Mouse (Mus musculus) MEL (cell line): ENCODE results near the gene Bpi. TPM values are rescaled to one million over a fixed set of nuclear protein-coding genes. Genes with fewer than 3 reads are reported as not detected.
A peak's percentile ranks its signal among the peaks of the same experiment; 100 is the strongest.

ENCODE experiments used
- DNase-seq: peaks from one replicate; pipeline ENCODE4 v3.0.0; 2011; ENCODE audit warnings: low read depth, low spot score
- H3K27ac ChIP-seq: 2 replicates; pipeline ENCODE4 v1.5.1; 2012; ENCODE audit warnings: low read depth, mild to moderate bottlenecking, control low read depth, low read length, moderate library complexity; ENCODE audit not compliant: control insufficient read depth
- H3K27me3 ChIP-seq, 2 experiments: fragments of 150-350 bp in 1 of 2; sonication (generic) in 1 of 2; 2 replicates each; pipeline ENCODE4 v1.6.1; 2012; ENCODE audit warnings: low read length in 2 of 2, mild to moderate bottlenecking in 2 of 2, improper control_type of control experiment in 1 of 2, moderate library complexity in 1 of 2; ENCODE audit not compliant: insufficient read depth in 2 of 2, control insufficient read depth in 1 of 2
- H3K36me3 ChIP-seq, 2 experiments: 2 replicates each; pipeline ENCODE4 v1.6.1; 2012 to 2014; ENCODE audit warnings: low read length in 2 of 2, improper control_type of control experiment in 1 of 2, inconsistent platforms in 1 of 2, mild to moderate bottlenecking in 1 of 2; ENCODE audit not compliant: insufficient read depth in 2 of 2, control insufficient read depth in 1 of 2
- H3K4me1 ChIP-seq, 2 experiments: fragments of 150-350 bp in 1 of 2; sonication (generic) in 1 of 2; 2 replicates each; pipeline ENCODE4 v1.6.1; 2012; ENCODE audit warnings: low read length in 2 of 2, improper control_type of control experiment in 1 of 2, mild to moderate bottlenecking in 1 of 2; ENCODE audit not compliant: insufficient read depth in 2 of 2, control insufficient read depth in 1 of 2
- H3K4me3 ChIP-seq, 2 experiments: fragments of 150-350 bp in 1 of 2; sonication (generic) in 1 of 2; 2 replicates each; pipeline ENCODE4 v1.5.1; 2012; ENCODE audit warnings: low read depth in 2 of 2, low read length in 2 of 2, mild to moderate bottlenecking in 2 of 2, moderate library complexity in 2 of 2, control low read depth in 1 of 2, improper control_type of control experiment in 1 of 2; ENCODE audit not compliant: control insufficient read depth in 1 of 2, insufficient read depth in 1 of 2
- H3K79me2 ChIP-seq: 2 replicates; pipeline ENCODE4 v1.6.1; 2012; ENCODE audit warnings: mild to moderate bottlenecking, low read length, moderate library complexity; ENCODE audit not compliant: control insufficient read depth, poor library complexity, insufficient read depth
- H3K9ac ChIP-seq: 2 replicates; pipeline ENCODE4 v1.6.1; 2012; ENCODE audit warnings: low read depth, mild to moderate bottlenecking, control low read depth, low read length, moderate library complexity; ENCODE audit not compliant: control insufficient read depth, poor library complexity, severe bottlenecking
- H3K9me3 ChIP-seq: fragments of 150-350 bp; sonication (generic); replicated peaks from 2 replicates; pipeline ENCODE4 v1.6.1; 2012; ENCODE audit warnings: mild to moderate bottlenecking, low read length, improper control_type of control experiment, moderate library complexity; ENCODE audit not compliant: insufficient read depth
- BHLHE40 ChIP-seq: IDR thresholded peaks from 2 replicates; pipeline ENCODE4 v1.6.1; 2012; ENCODE audit warnings: low read depth, mild to moderate bottlenecking, inconsistent platforms, low read length, improper control_type of control experiment, borderline replicate concordance
- CHD2 ChIP-seq: IDR thresholded peaks from 2 replicates; pipeline ENCODE4 v1.6.1; 2011; ENCODE audit warnings: low read length, improper control_type of control experiment
- E2F4 ChIP-seq: IDR thresholded peaks from 2 replicates; pipeline ENCODE4 v1.6.1; 2011; ENCODE audit warnings: low read depth, low read length, improper control_type of control experiment, borderline replicate concordance
- ETS1 ChIP-seq: IDR thresholded peaks from 2 replicates; pipeline ENCODE4 v1.6.1; 2012; ENCODE audit warnings: low read depth, mild to moderate bottlenecking, inconsistent platforms, low read length, improper control_type of control experiment, moderate library complexity
- GABPA ChIP-seq: IDR thresholded peaks from 2 replicates; pipeline ENCODE4 v1.6.1; 2012; ENCODE audit warnings: low read depth, mild to moderate bottlenecking, inconsistent platforms, low read length, improper control_type of control experiment, moderate library complexity
- HCFC1 ChIP-seq: IDR thresholded peaks from 2 replicates; pipeline ENCODE4 v1.6.1; 2012; ENCODE audit warnings: low read depth, mild to moderate bottlenecking, inconsistent platforms, low read length, improper control_type of control experiment, moderate library complexity
- JUND ChIP-seq: IDR thresholded peaks from 2 replicates; pipeline ENCODE4 v1.6.1; 2011; ENCODE audit warnings: low read depth, mild to moderate bottlenecking, improper control_type of control experiment, low read length
- MAFK ChIP-seq: IDR thresholded peaks from 2 replicates; pipeline ENCODE4 v1.6.1; 2011; ENCODE audit warnings: low read depth, mild to moderate bottlenecking, low read length, improper control_type of control experiment, borderline replicate concordance
- MAX ChIP-seq: IDR thresholded peaks from 2 replicates; pipeline ENCODE4 v1.6.1; 2011; ENCODE audit warnings: low read length, improper control_type of control experiment
- NRF1 ChIP-seq: IDR thresholded peaks from 2 replicates; pipeline ENCODE4 v1.6.1; 2014; ENCODE audit warnings: low read depth, mild to moderate bottlenecking, inconsistent platforms, low read length, improper control_type of control experiment, moderate library complexity; ENCODE audit not compliant: poor library complexity, insufficient read depth, severe bottlenecking
- POLR2A ChIP-seq, 2 experiments: IDR thresholded peaks; 2 replicates each; pipeline ENCODE4 v1.6.1; 2011 to 2012; ENCODE audit warnings: low read length in 2 of 2, mild to moderate bottlenecking in 2 of 2, control low read depth in 1 of 2, improper control_type of control experiment in 1 of 2, low read depth in 1 of 2, moderate library complexity in 1 of 2; ENCODE audit not compliant: control insufficient read depth in 1 of 2, insufficient read depth in 1 of 2, poor library complexity in 1 of 2
- POLR2AphosphoS5 ChIP-seq: IDR thresholded peaks from 2 replicates; pipeline ENCODE4 v1.6.1; 2012; ENCODE audit warnings: low read depth, borderline replicate concordance, mild to moderate bottlenecking, inconsistent platforms, low read length, moderate library complexity, mixed read lengths
- SIN3A ChIP-seq: IDR thresholded peaks from 2 replicates; pipeline ENCODE4 v1.6.1; 2012; ENCODE audit warnings: low read length, improper control_type of control experiment, inconsistent platforms
- TAL1 ChIP-seq: IDR thresholded peaks from 2 replicates; pipeline ENCODE4 v1.6.1; 2012; ENCODE audit warnings: mild to moderate bottlenecking, inconsistent platforms, low read length, moderate library complexity, mixed read lengths
- TCF12 ChIP-seq: IDR thresholded peaks from 2 replicates; pipeline ENCODE4 v1.6.1; 2014; ENCODE audit warnings: low read depth, mild to moderate bottlenecking, inconsistent platforms, low read length, improper control_type of control experiment, moderate library complexity
- ZKSCAN1 ChIP-seq: IDR thresholded peaks from 2 replicates; pipeline ENCODE4 v1.6.1; 2012; ENCODE audit warnings: low read depth, mild to moderate bottlenecking, inconsistent platforms, low read length, improper control_type of control experiment, moderate library complexity
- ZNF384 ChIP-seq: IDR thresholded peaks from 2 replicates; pipeline ENCODE4 v1.6.1; 2012; ENCODE audit warnings: low read depth, mild to moderate bottlenecking, inconsistent platforms, low read length, improper control_type of control experiment
- polyA plus RNA-seq, 2 experiments: library from polyadenylated mRNA; stranded (reverse) in 1 of 2; unstranded in 1 of 2; fragments of >175 nt in 1 of 2; fragments of >200 nt in 1 of 2; gene quantifications; 2 replicates each; pipeline versions ENCODE4 v1.2.1 to v1.2.4; 2012; ENCODE audit warnings: low replicate concordance in 2 of 2, low read depth in 1 of 2; ENCODE audit not compliant: insufficient read length in 2 of 2, insufficient read depth in 1 of 2, missing spikeins in 1 of 2
- total RNA-seq: library from RNA; depleted of rRNA; stranded (reverse); fragments of 300-350 nt; gene quantifications from 2 replicates; pipeline ENCODE4 v1.2.3, GENCODE M21; 2012

Gene Bpi
- total and polyA plus RNA-seq, 3 experiments, result 0.10 TPM; not detected in 2

GRCm38 (mm10) chr2:158322845-158323244 is 65.0 kb downstream of the Bpi start:
- H3K4me3 ChIP-seq, result no peak overlapping the region
- TF ChIP-seq POLR2A (IDR thresholded peaks at IDR 0.05; ENCODE audit: control insufficient read depth in 1 of 2, insufficient read depth in 1 of 2, low read depth in 1 of 2, low read length in 2 of 2, poor library complexity in 1 of 2), result no peak
- TF ChIP-seq ZKSCAN1, result no peak
- no peak for TF ChIP-seq BHLHE40
- TF ChIP-seq MAFK, result no peak
- TF ChIP-seq TAL1, result no peak
- no peak for TF ChIP-seq ZNF384
- no peak for TF ChIP-seq ETS1
- TF ChIP-seq GABPA, result no peak
- no peak for TF ChIP-seq CHD2
- no peak for TF ChIP-seq MAX
- no peak for TF ChIP-seq TCF12
- no peak for TF ChIP-seq JUND
- TF ChIP-seq SIN3A, result no peak
- TF ChIP-seq NRF1, result no peak
- H3K4me1 ChIP-seq, result no peaks in the 10 kb centered on the region
- no peak overlapping the region for H3K9ac ChIP-seq
- no peak overlapping the region for H3K27ac ChIP-seq
- H3K36me3 ChIP-seq, result no peaks in the 10 kb centered on the region
- no peaks in the 10 kb centered on the region for H3K79me2 ChIP-seq
- no peaks in the 10 kb centered on the region for H3K9me3 ChIP-seq
- peaks cover 7 to 13% of the 10 kb centered on the region in 2 experiments; a peak in 3 of 4 replicates for H3K27me3 ChIP-seq
- no peak for DNase-seq

DNA sequence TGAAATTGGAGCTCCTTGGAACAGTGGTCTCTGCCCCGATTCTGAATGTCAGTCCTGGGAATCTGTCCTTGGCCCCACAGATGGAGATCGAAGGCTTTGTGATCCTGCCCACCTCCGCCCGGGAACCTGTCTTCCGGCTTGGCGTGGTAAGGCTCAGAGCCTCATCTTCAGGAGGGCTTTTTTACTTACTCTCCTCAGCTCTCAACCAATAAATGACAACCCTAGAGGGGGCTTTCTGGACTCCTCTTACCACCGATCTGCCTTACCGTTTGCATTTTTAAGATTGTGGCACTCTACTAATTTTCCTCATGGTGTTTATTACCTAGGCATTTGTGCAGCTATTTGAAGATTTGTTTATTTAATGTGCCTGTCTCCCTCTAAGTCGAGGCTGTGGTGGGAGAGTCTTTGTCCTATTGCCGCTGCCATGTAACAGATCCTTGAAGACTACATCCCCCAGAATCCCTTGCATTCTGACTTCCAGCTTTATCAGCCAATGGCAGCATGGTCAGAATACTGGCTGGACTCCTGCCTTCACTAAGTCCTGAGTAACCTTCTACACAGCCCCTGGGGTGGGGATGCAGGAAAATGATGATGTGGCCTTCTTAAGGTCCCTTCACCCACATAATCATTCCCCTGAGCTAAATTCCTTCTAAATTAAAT is 66.8 kb downstream of the Bpi start:
- no peak overlapping the region for H3K4me3 ChIP-seq
- H3K4me1 ChIP-seq, result no peaks in the 10 kb centered on the region
- H3K79me2 ChIP-seq, result no peaks in the 10 kb centered on the region
- no peaks in the 10 kb centered on the region for H3K36me3 ChIP-seq
- no peak for DNase-seq
- no peak overlapping the region for H3K27ac ChIP-seq
- TF ChIP-seq HCFC1, result peak; percentile 72
- TF ChIP-seq POLR2AphosphoS5, result no peak
- TF ChIP-seq E2F4, result no peak
- H3K9me3 ChIP-seq, result no peaks in the 10 kb centered on the region
- no peak overlapping the region for H3K9ac ChIP-seq
- H3K27me3 ChIP-seq, result peaks cover 7 to 14% of the 10 kb centered on the region in 2 experiments
